ENCODE assay signal across 9 mouse cellular contexts in genomic region chr1:65311214-65311933, GRCm38 (mm10). TPM values are rescaled to one million over a fixed set of nuclear protein-coding genes. Genes with fewer than 3 reads are reported as not detected.
A peak's percentile ranks its signal among the peaks of the same experiment; 100 is the strongest.
DNase-seq lines count a peak whose midpoint lies in the region; ATAC-seq and TF ChIP-seq lines count a peak whose summit lies in the region.
"Had no signal": no experiment of that assay in that cellular context is flagged by ENCODE, and none has a peak within 500 bp of the region (broad histone marks: within the 10 kb centered on the region; RNA-seq: fewer than 3 reads in every experiment).

No protein-coding gene starts in this region.

- no peak for ATAC-seq in heart, embryonic 15.5 days (replicated peaks; ENCODE audit: insufficient number of reproducible peaks, insufficient read depth, low FRiP score, low read depth)
- no peak for ATAC-seq in limb, embryonic 15.5 days (ENCODE audit: insufficient number of reproducible peaks, low FRiP score, low TSS enrichment, low read depth)
- ATAC-seq in monocyte, adult 5-6 weeks (replicated peaks; ENCODE audit: insufficient number of reproducible peaks, low FRiP score, low TSS enrichment, poor library complexity, severe bottlenecking): no peak

- H3K4me2 ChIP-seq in heart, embryonic 15.5 days: peak overlapping the region; percentile 68
- H3K4me2 ChIP-seq in limb, embryonic 15.5 days: peak overlapping the region; percentile 70

- no peak for DNase-seq in heart, postnatal 36 days
- peak; percentile 12 for DNase-seq in Muller cell, postnatal 12 days (ENCODE audit: inconsistent ontology term)
- DNase-seq in left cerebral cortex, postnatal 14 days (ENCODE audit: low spot score in 2 of 2): no peak
- DNase-seq in layer of hippocampus, postnatal 36 days: no peak

- H3K36me3 ChIP-seq in heart, embryonic 15.5 days: no peaks in the 10 kb centered on the region
- no peaks in the 10 kb centered on the region for H3K36me3 ChIP-seq in limb, embryonic 15.5 days

- H3K9ac ChIP-seq in heart, embryonic 15.5 days: no peak overlapping the region
- 0 out of 2 replicates have a peak overlapping the region, but pooled peaks have one; percentile 11 for H3K9ac ChIP-seq in limb, embryonic 15.5 days

- TF ChIP-seq CTCF in embryonic fibroblast, embryonic 13.5 days (IDR thresholded peaks at IDR 0.05; ENCODE audit: borderline replicate concordance, insufficient read depth, low read length): no peak

- H3K9me3 ChIP-seq in heart, embryonic 15.5 days (replicated peaks): no peaks in the 10 kb centered on the region
- H3K9me3 ChIP-seq in limb, embryonic 15.5 days: no peaks in the 10 kb centered on the region

- H3K4me1 ChIP-seq in heart, embryonic 15.5 days (replicated peaks): peaks cover 8% of the 10 kb centered on the region
- H3K4me1 ChIP-seq in embryonic fibroblast, embryonic 13.5 days (ENCODE audit: control insufficient read depth, insufficient read depth, low read length): no peaks in the 10 kb centered on the region
- peaks cover 8% of the 10 kb centered on the region for H3K4me1 ChIP-seq in limb, embryonic 15.5 days

- no peak overlapping the region for H3K27ac ChIP-seq in heart, embryonic 15.5 days
- no peak overlapping the region for H3K27ac ChIP-seq in embryonic fibroblast, embryonic 13.5 days (ENCODE audit: insufficient read depth, low read length)
- H3K27ac ChIP-seq in limb, embryonic 15.5 days: no peak overlapping the region

- peak overlapping the region; percentile 38 for H3K4me3 ChIP-seq in heart, embryonic 15.5 days
- H3K4me3 ChIP-seq in embryonic fibroblast, embryonic 13.5 days (ENCODE audit: insufficient read depth, low read length): peak overlapping the region; percentile 19; the same call in 1 of the 2 replicates
- H3K4me3 ChIP-seq in limb, embryonic 15.5 days: peak overlapping the region; percentile 35

- intact Hi-C loops in heart, postnatal 36 days (cut with DNase I): no loop called here
- intact Hi-C loops in left cerebral cortex, postnatal 14 days (cut with DNase I): loop anchor here (10.0 kb wide), 1 partner anchor 343 kb away; no protein-coding TSS in a partner anchor

- peaks cover 20% of the 10 kb centered on the region for H3K27me3 ChIP-seq in heart, embryonic 15.5 days
- peaks cover 21% of the 10 kb centered on the region for H3K27me3 ChIP-seq in limb, embryonic 15.5 days

- WGBS in heart, embryonic 15.5 days: 2% methylated on average over 24 of the region's 29 CpGs
- 1% methylated on average over 29 of the region's 29 CpGs for WGBS in limb, embryonic 15.5 days

- no peak for TF ChIP-seq POLR2A in embryonic fibroblast, embryonic 13.5 days (IDR thresholded peaks at IDR 0.05; ENCODE audit: low read depth, low read length)

RNA-seq across cellular contexts. Expression of gene Pth2r, which starts 29.5 kb away (rescaled TPM):
- polyA plus RNA-seq in heart, embryonic 15.5 days (2015; fragmentation: Nextera tagmentation; extraction: Ambion mirVana): not detected in 2 replicates
- total RNA-seq in heart, postnatal 36 days (2021): not detected
- not detected in 2 replicates for polyA plus RNA-seq in embryonic fibroblast, embryonic 13.5 days (2011; ENCODE audit: insufficient read length, low read depth, missing spikeins)
- polyA plus RNA-seq in limb, embryonic 15.5 days (2015; fragmentation: Nextera tagmentation; extraction: Ambion mirVana): 0.35 and 0.50 TPM in 2 replicates
- total RNA-seq in monocyte, adult 5-6 weeks (2017): not detected in 3 replicates
- 1 to 10 TPM; 3.4 to 3.7 TPM for total RNA-seq in left cerebral cortex, postnatal 14 days (2021)
- total RNA-seq in layer of hippocampus, postnatal 36 days (2021): under 1 TPM; 0.17 to 0.30 TPM
- polyA plus RNA-seq: large intestine, adult 2 months had no signal
